Mouse (Mus musculus): ENCODE data around the gene Edf1. TPM values are rescaled to one million over a fixed set of nuclear protein-coding genes. Genes with fewer than 3 reads are reported as not detected.

The Edf1 gene
- total RNA-seq, 2 experiments from 2014 or later = 211 to 232 TPM

Other genes starting within 250 kb of the Edf1 start
- gene Grin1, start 238.7 kb upstream of the Edf1 start, total RNA-seq (2021) = 100 to 1,000 TPM; 405 to 487 TPM
- gene Man1b1, start 225.5 kb upstream of the Edf1 start, total RNA-seq (2021) = 10 to 100 TPM; 53.7 to 56.1 TPM
- gene Dpp7, start 201.5 kb upstream of the Edf1 start, total RNA-seq (2021) = 10 to 100 TPM; 30.7 to 31.7 TPM
- 10 to 100 TPM; 14.2 to 14.3 TPM for gene Uap1l1, start 192.2 kb upstream of the Edf1 start, total RNA-seq (2021)
- gene Sapcd2, start 185.5 kb upstream of the Edf1 start, total RNA-seq (2021) = 1 to 10 TPM; 5.8 to 6.0 TPM
- gene Entpd2, start 162.0 kb upstream of the Edf1 start, total RNA-seq (2021) = 10 to 100 TPM; 15.3 to 18.0 TPM
- 100 to 1,000 TPM; 427 to 450 TPM for gene Npdc1, start 158.5 kb upstream of the Edf1 start, total RNA-seq (2021)
- gene Fut7, start 134.6 kb upstream of the Edf1 start, total RNA-seq (2021) = under 1 TPM; 0.12 to 0.49 TPM
- 100 to 1,000 TPM; 160 to 172 TPM for gene Abca2, start 129.1 kb upstream of the Edf1 start, total RNA-seq (2021)
- under 1 TPM; 0.47 to 0.73 TPM for gene Clic3, start 101.0 kb upstream of the Edf1 start, total RNA-seq (2021)
- 10 to 100 TPM; 56.6 to 58.9 TPM for gene Paxx, start 96.8 kb upstream of the Edf1 start, total RNA-seq (2021)
- 100 to 1,000 TPM; 329 to 404 TPM for gene Ptgds, start 87.8 kb upstream of the Edf1 start, total RNA-seq (2021)
- gene Lcn12, start 63.9 kb upstream of the Edf1 start, total RNA-seq (2021) = not detected
- gene Fbxw5, start 57.1 kb upstream of the Edf1 start, total RNA-seq (2021) = 100 to 1,000 TPM; 114 to 131 TPM
- 1 to 10 TPM in 1 of 2 experiments, under 1 TPM in 1; 0.87 to 1.1 TPM for gene C8g, start 56.1 kb upstream of the Edf1 start, total RNA-seq (2021)
- gene Traf2, start 10.9 kb upstream of the Edf1 start, total RNA-seq (2021) = 10 to 100 TPM in 1 of 2 experiments, 1 to 10 TPM in 1; 9.5 to 10.5 TPM
- gene Mamdc4, start 17.0 kb downstream of the Edf1 start, total RNA-seq (2021) = 1 to 10 TPM; 1.9 to 2.3 TPM
- gene Phpt1, start 17.4 kb downstream of the Edf1 start, total RNA-seq (2021) = 10 to 100 TPM; 67.9 to 75.4 TPM
- gene Ajm1, start 23.9 kb downstream of the Edf1 start, total RNA-seq (2021) = 100 to 1,000 TPM; 104 to 117 TPM
- 100 to 1,000 TPM; 128 to 145 TPM for gene Rabl6, start 50.7 kb downstream of the Edf1 start, total RNA-seq (2021)
- not detected for gene Ccdc183, start 59.8 kb downstream of the Edf1 start, total RNA-seq (2021)
- gene Tmem141, start 64.2 kb downstream of the Edf1 start, total RNA-seq (2021) = 10 to 100 TPM; 21.3 to 24.7 TPM
- under 1 TPM; 0.44 to 0.80 TPM for gene Fcna, start 70.2 kb downstream of the Edf1 start, total RNA-seq (2021)
- not detected for gene Lcn8, start 95.3 kb downstream of the Edf1 start, total RNA-seq (2021)
- gene Lcn5, start 100.1 kb downstream of the Edf1 start, total RNA-seq (2021) = not detected
- not detected for gene Lcn6, start 118.9 kb downstream of the Edf1 start, total RNA-seq (2021)
- gene Lcn10, start 124.9 kb downstream of the Edf1 start, total RNA-seq (2021) = not detected
- not detected for gene Obp2a, start 142.2 kb downstream of the Edf1 start, total RNA-seq (2021)
- gene Bmyc, start 148.9 kb downstream of the Edf1 start, total RNA-seq (2021) = 100 to 1,000 TPM in 1 of 2 experiments, 10 to 100 TPM in 1; 98.1 to 104 TPM
- gene Obp2b, start 179.2 kb downstream of the Edf1 start, total RNA-seq (2021) = not detected
- gene Lcn3, start 207.7 kb downstream of the Edf1 start, total RNA-seq (2021) = not detected
- not detected for gene Lcn11, start 219.2 kb downstream of the Edf1 start, total RNA-seq (2021)
- gene Gm13539, start 224.4 kb downstream of the Edf1 start, total RNA-seq (2021) = not detected